Mouse (Mus musculus) C2C12 (cell line): ENCODE results near the gene Arid3b.

Experiments used
- CEBPB ChIP-seq: IDR thresholded peaks from one replicate; pipeline ENCODE4 v1.6.1; 2011; ENCODE audit warnings: low read depth, mild to moderate bottlenecking, control low read depth, moderate library complexity
- CTCF ChIP-seq: IDR thresholded peaks from one replicate; pipeline ENCODE4 v1.5.1; 2011; ENCODE audit not compliant: control insufficient read depth, insufficient read depth, insufficient read length
- MAX ChIP-seq: IDR thresholded peaks from one replicate; pipeline ENCODE4 v1.6.1; 2011; ENCODE audit warnings: mild to moderate bottlenecking, control low read depth
- MYOD1 ChIP-seq: IDR thresholded peaks from one replicate; pipeline ENCODE4 v1.6.1; 2011; ENCODE audit warnings: low read depth; ENCODE audit not compliant: control insufficient read depth, insufficient read length
- MYOG ChIP-seq: IDR thresholded peaks from one replicate; pipeline ENCODE4 v1.6.1; 2011; ENCODE audit not compliant: control insufficient read depth, insufficient read length; ENCODE audit errors: extremely low read depth
- USF1 ChIP-seq: IDR thresholded peaks from one replicate; pipeline ENCODE4 v1.6.1; 2011; ENCODE audit warnings: low read depth, mild to moderate bottlenecking, control low read depth, moderate library complexity

DNA sequence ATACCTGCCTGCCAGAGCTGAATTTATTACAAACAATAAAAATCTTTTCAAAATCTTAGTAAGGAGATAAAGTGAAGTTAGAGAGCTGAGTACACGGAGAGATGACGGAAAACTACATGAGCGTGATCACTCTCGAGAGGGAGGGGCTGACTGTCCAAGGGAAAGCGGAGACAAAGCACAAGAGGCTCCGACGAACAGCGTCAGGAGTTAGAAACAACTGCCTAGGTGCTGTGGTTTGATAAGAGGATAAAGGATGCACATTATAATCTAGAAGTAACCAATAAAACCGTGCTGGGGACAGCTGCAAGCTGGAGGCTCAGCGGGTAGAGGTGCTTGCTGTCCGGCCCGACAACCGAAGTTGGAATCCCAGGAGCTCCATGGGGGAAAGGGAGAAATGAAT lies 13.8 kb downstream of the Arid3b start:
- TF ChIP-seq MAX (no peak), CTCF (no peak), CEBPB (no peak), USF1 (no peak), MYOD1 (no peak), MYOG (no peak)
